Mouse (Mus musculus): ENCODE results near the gene Dglucy. TPM values are rescaled to one million over a fixed set of nuclear protein-coding genes. Genes with fewer than 3 reads are reported as not detected.

Gene Dglucy
- 2.6 and 4.4 TPM in 2 replicates for polyA plus RNA-seq (2014; fragmentation: Nextera tagmentation; extraction: Ambion mirVana)

DNA sequence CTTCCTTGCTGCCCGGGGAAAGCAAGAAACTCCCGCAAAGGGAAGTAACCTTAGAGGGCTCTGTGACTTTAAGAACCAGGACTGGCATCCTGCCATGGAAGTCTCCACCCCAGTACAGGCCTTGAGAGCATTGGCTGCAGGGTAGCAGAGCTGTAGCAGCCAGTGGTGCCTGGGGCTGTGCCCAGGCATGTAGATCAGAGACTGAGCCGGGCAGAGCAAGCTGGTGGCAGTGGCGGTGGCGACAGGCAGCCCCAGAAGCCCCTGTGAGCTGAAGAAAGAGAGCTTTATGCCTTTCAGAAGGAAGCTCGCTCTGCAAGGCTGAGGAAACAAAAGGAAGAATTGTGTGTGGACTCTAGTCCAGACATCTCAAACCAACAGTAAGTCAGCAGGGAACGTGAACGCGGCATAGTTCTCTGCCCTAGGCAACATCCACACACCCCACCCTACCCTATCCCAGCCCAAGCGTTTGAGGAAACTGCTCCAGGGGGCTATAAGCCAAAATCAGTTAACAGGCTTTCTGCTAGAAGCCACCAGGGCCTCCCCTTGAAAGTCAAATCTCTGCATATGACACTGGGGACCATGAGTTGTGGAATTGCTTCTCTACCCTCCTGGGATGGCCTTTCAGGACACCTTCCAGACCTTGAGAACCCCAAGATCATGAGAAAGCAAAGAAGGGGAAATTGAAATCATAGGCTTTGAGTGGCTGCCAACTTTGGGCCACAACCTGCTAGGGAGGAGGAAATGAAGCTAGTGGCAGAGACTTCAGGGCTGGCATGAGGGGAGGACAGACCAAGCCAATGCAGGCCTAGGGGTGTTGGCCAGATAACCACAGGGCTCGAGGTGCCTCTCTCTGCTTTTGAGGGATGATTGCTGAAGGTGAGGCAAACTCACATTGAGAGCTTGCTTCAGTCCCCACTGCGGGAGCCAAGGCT, at the start of gene Dglucy:
Gene Dglucy (plus strand): TSS at position 124 of the 932 bp plus-strand sequence.
- H3K27me3 ChIP-seq (ENCODE audit: control insufficient read depth, insufficient read depth, low read length): no peaks in the 10 kb centered on the region
- no peaks in the 10 kb centered on the region for H3K36me3 ChIP-seq (ENCODE audit: control insufficient read depth, insufficient read depth, low read length)
- WGBS: 52% methylated on average over 12 of the region's 12 CpGs
- ATAC-seq (ENCODE audit: insufficient number of reproducible peaks, insufficient read depth, low FRiP score, low read depth): peak; percentile 89
- H3K4me1 ChIP-seq (ENCODE audit: control insufficient read depth, insufficient read depth, low read length): peaks cover 7% of the 10 kb centered on the region; the same call in 1 of the 2 replicates
- H3K27ac ChIP-seq (ENCODE audit: low read length): peak within 1 kb of the TSS; percentile 82
- peak within 1 kb of the TSS; percentile 19 for H3K4me3 ChIP-seq (ENCODE audit: low read depth, low read length)
- no peaks in the 10 kb centered on the region for H3K9me3 ChIP-seq (ENCODE audit: control insufficient read depth, low read depth, low read length)
- H3K4me2 ChIP-seq (replicated peaks; ENCODE audit: low read depth, low read length): peak within 1 kb of the TSS; percentile 40
- H3K9ac ChIP-seq (replicated peaks; ENCODE audit: low read depth, low read length): peak within 1 kb of the TSS; percentile 33; the same call in 1 of the 2 replicates

DNA sequence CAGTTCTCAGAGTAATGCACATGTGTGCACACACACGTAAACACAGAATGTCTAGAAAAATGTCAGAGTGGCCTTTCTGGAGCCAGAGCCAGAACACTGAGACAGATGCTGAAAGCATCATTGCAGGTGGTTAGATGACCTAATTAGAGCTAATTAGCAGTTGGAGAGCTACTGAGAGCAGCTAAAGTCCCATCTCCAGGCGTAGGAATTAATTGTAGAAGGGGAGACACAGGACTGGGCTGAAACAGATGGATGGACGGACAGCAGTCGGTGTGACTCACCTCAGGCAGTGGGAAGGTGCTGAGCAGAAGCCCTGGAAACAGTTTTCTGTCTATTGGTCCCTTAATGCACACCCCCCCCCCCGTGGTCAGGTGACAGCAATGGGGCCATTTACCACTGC, 43.7 kb upstream of the Dglucy start:
- WGBS: 67% methylated on average over 5 of the region's 5 CpGs
- H3K36me3 ChIP-seq (ENCODE audit: control insufficient read depth, insufficient read depth, low read length): no peaks in the 10 kb centered on the region
- no peak for ATAC-seq (ENCODE audit: insufficient number of reproducible peaks, insufficient read depth, low FRiP score, low read depth)
- no peaks in the 10 kb centered on the region for H3K9me3 ChIP-seq (ENCODE audit: control insufficient read depth, low read depth, low read length)
- no peak overlapping the region for H3K9ac ChIP-seq (replicated peaks; ENCODE audit: low read depth, low read length)
- H3K4me3 ChIP-seq (ENCODE audit: low read depth, low read length): no peak overlapping the region
- no peaks in the 10 kb centered on the region for H3K27me3 ChIP-seq (ENCODE audit: control insufficient read depth, insufficient read depth, low read length)
- H3K4me1 ChIP-seq (ENCODE audit: control insufficient read depth, insufficient read depth, low read length): no peaks in the 10 kb centered on the region
- no peak overlapping the region for H3K4me2 ChIP-seq (replicated peaks; ENCODE audit: low read depth, low read length)
- H3K27ac ChIP-seq (ENCODE audit: low read length): no peak overlapping the region

DNA sequence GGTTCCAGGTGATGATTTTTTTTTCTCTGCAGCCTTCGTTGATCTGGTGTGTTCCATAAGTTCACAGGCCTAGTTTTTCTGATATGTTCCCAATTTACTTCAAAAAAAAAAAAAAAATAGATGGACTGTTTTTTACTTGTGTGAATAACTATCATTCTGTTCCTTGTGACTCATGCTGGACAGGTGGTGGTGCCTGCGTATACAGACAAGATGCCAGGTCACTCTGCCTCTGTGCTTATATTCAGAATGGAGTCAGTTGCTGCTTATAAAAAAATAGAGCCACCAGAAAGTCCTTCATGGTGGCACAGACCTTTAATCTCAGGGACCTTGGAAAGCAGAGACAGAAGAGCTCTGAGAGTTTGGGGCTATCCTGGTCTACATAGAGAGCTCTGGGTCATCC, 43.3 kb upstream of the Dglucy start:
- H3K27me3 ChIP-seq (ENCODE audit: control insufficient read depth, insufficient read depth, low read length): no peaks in the 10 kb centered on the region
- ATAC-seq (ENCODE audit: insufficient number of reproducible peaks, insufficient read depth, low FRiP score, low read depth): no peak
- H3K4me2 ChIP-seq (replicated peaks; ENCODE audit: low read depth, low read length): no peak overlapping the region
- H3K9ac ChIP-seq (replicated peaks; ENCODE audit: low read depth, low read length): no peak overlapping the region
- no peaks in the 10 kb centered on the region for H3K4me1 ChIP-seq (ENCODE audit: control insufficient read depth, insufficient read depth, low read length)
- WGBS: 86% methylated on average over 2 of the region's 2 CpGs
- no peaks in the 10 kb centered on the region for H3K9me3 ChIP-seq (ENCODE audit: control insufficient read depth, low read depth, low read length)
- no peak overlapping the region for H3K27ac ChIP-seq (ENCODE audit: low read length)
- no peaks in the 10 kb centered on the region for H3K36me3 ChIP-seq (ENCODE audit: control insufficient read depth, insufficient read depth, low read length)
- H3K4me3 ChIP-seq (ENCODE audit: low read depth, low read length): no peak overlapping the region

DNA sequence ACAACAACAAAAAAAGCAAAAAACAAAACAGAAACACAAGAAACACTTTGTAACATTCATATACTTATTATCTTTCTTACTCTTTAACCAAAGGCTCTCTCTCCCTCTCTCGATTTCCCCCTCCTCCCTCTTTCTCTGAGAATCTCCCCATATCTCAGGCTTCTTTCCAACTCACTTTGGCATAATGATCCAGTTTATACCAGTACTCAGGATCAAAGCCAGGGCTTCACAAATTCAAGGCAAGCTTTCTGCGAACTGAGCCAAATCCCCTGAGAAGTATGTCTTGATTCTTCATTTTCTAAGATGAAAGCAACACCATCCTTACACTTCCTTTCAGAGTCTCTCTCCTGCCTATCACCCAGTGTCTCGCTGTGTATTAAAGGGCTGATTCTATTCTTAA, 40.4 kb upstream of the Dglucy start:
- Histone ChIP-seq H3K4me1 (ENCODE audit: control insufficient read depth, insufficient read depth, low read length) (no peaks in the 10 kb centered on the region), H3K27ac (ENCODE audit: low read length) (no peak overlapping the region), H3K36me3 (ENCODE audit: control insufficient read depth, insufficient read depth, low read length) (no peaks in the 10 kb centered on the region), H3K4me3 (ENCODE audit: low read depth, low read length) (no peak overlapping the region), H3K9ac (replicated peaks; ENCODE audit: low read depth, low read length) (no peak overlapping the region), H3K27me3 (ENCODE audit: control insufficient read depth, insufficient read depth, low read length) (no peaks in the 10 kb centered on the region), H3K9me3 (ENCODE audit: control insufficient read depth, low read depth, low read length) (no peaks in the 10 kb centered on the region), H3K4me2 (replicated peaks; ENCODE audit: low read depth, low read length) (no peak overlapping the region)
- ATAC-seq (ENCODE audit: insufficient number of reproducible peaks, insufficient read depth, low FRiP score, low read depth): no peak
- WGBS: 71% methylated on average over 3 of the region's 3 CpGs

DNA sequence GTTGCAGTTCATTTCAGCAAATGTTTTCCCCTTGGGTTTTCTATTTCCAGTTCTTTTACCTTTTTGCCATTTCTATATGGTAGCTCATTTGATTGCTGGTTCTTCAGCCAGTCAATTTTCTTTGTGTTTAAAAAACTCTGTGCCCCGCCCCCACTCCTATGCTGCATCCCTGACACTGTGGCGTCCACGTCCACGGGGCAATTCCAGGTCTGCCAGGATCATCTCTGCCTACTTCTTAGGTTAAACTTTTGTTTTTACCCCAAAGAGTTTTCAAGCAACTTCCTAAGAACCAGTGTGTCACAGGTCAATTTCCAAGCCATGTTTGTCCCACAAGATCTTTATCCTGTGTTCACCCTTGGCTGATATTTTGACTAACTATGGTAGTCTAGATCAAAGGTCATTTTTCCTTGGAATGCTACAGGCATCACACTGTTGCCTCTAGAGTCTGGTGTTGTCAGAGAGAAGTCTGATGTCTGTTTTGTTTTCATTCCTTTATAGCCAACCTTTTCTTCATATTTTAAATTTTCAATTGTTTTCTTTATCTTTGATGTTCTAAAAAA, 39.8 kb upstream of the Dglucy start:
- WGBS: 75% methylated on average over 4 of the region's 4 CpGs
- H3K36me3 ChIP-seq (ENCODE audit: control insufficient read depth, insufficient read depth, low read length): no peaks in the 10 kb centered on the region

DNA sequence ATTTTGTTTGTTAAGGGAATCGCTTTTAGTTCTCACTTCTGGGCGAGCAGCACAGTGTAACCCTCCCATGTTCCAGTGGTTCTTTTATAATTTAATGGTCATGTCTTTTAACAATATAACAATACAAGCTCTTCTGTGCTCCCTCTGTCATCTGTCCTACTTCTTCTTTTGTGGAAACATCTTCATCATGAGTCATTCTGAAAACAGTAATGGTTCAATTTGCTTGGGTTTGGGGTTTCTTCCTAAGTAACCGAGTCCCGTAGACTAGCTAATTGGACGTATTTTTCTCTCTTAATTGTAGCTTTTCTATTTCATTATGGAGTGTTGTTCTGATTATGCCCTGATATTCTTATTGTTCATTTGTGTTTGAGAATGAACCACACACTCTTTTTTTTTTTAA, 38.5 kb upstream of the Dglucy start:
- no peak overlapping the region for H3K4me2 ChIP-seq (replicated peaks; ENCODE audit: low read depth, low read length)
- no peak overlapping the region for H3K9ac ChIP-seq (replicated peaks; ENCODE audit: low read depth, low read length)
- no peak overlapping the region for H3K27ac ChIP-seq (ENCODE audit: low read length)
- no peaks in the 10 kb centered on the region for H3K36me3 ChIP-seq (ENCODE audit: control insufficient read depth, insufficient read depth, low read length)
- H3K9me3 ChIP-seq (ENCODE audit: control insufficient read depth, low read depth, low read length): no peaks in the 10 kb centered on the region
- WGBS: 89% methylated on average over 5 of the region's 5 CpGs
- ATAC-seq (ENCODE audit: insufficient number of reproducible peaks, insufficient read depth, low FRiP score, low read depth): no peak
- no peaks in the 10 kb centered on the region for H3K27me3 ChIP-seq (ENCODE audit: control insufficient read depth, insufficient read depth, low read length)
- no peak overlapping the region for H3K4me3 ChIP-seq (ENCODE audit: low read depth, low read length)
- no peaks in the 10 kb centered on the region for H3K4me1 ChIP-seq (ENCODE audit: control insufficient read depth, insufficient read depth, low read length)

More for the DNA sequence above, 39.8 kb upstream of the Dglucy start:
- Histone ChIP-seq H3K9ac (replicated peaks; ENCODE audit: low read depth, low read length) (no peak overlapping the region), H3K27me3 (ENCODE audit: control insufficient read depth, insufficient read depth, low read length) (no peaks in the 10 kb centered on the region), H3K4me3 (ENCODE audit: low read depth, low read length) (no peak overlapping the region), H3K4me1 (ENCODE audit: control insufficient read depth, insufficient read depth, low read length) (no peaks in the 10 kb centered on the region), H3K4me2 (replicated peaks; ENCODE audit: low read depth, low read length) (no peak overlapping the region), H3K9me3 (ENCODE audit: control insufficient read depth, low read depth, low read length) (no peaks in the 10 kb centered on the region), H3K27ac (ENCODE audit: low read length) (no peak overlapping the region)
- no peak for ATAC-seq (ENCODE audit: insufficient number of reproducible peaks, insufficient read depth, low FRiP score, low read depth)

DNA sequence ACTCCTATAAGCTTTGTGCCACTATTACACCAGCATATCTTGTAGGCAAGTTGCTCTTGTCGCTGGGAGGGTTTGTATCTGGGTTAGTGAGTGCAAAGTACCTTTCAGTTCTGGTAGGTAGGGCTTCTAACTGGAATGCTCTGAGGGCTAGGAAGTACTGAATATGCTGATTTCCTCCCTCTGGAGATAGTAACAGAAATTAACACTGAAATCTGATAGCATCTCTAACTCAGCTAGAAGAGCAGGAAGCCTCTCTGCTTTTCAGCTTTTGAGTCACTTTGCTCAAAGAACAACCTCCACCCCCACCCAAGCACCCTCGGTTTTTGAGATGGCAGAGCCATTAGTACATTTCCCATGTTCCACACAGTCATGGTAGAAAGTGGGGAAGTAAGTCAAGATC, 36.4 kb upstream of the Dglucy start:
- Histone ChIP-seq H3K27me3 (ENCODE audit: control insufficient read depth, insufficient read depth, low read length) (no peaks in the 10 kb centered on the region), H3K9me3 (ENCODE audit: control insufficient read depth, low read depth, low read length) (no peaks in the 10 kb centered on the region), H3K4me3 (ENCODE audit: low read depth, low read length) (no peak overlapping the region), H3K9ac (replicated peaks; ENCODE audit: low read depth, low read length) (no peak overlapping the region), H3K27ac (ENCODE audit: low read length) (no peak overlapping the region), H3K4me1 (ENCODE audit: control insufficient read depth, insufficient read depth, low read length) (no peaks in the 10 kb centered on the region), H3K36me3 (ENCODE audit: control insufficient read depth, insufficient read depth, low read length) (no peaks in the 10 kb centered on the region), H3K4me2 (replicated peaks; ENCODE audit: low read depth, low read length) (no peak overlapping the region)
- ATAC-seq (ENCODE audit: insufficient number of reproducible peaks, insufficient read depth, low FRiP score, low read depth): no peak
- 63% methylated on average over 2 of the region's 2 CpGs for WGBS

DNA sequence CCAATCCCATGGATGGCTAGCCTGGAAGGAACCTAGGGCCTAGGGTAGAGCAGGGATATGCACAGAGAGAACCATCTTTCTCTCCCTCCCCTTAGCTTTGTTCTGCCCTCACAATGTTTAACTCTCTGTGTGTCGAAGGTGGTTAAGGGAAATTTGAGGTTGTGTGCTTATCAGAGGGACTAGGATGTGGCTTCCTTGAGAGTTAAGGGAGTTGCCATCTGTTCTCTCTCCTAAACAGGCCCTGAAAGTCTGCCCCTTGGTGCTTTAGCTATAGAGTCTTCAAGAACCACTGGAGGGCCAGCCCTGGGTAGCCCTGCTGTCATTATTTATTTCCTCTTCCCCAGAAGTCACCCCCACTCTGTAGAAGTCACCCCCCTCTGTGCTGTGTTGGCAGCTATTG, 25.9 kb upstream of the Dglucy start:
- H3K4me3 ChIP-seq (ENCODE audit: low read depth, low read length): no peak overlapping the region
- H3K4me2 ChIP-seq (replicated peaks; ENCODE audit: low read depth, low read length): no peak overlapping the region
- H3K36me3 ChIP-seq (ENCODE audit: control insufficient read depth, insufficient read depth, low read length): no peaks in the 10 kb centered on the region
- ATAC-seq (ENCODE audit: insufficient number of reproducible peaks, insufficient read depth, low FRiP score, low read depth): no peak
- H3K9me3 ChIP-seq (ENCODE audit: control insufficient read depth, low read depth, low read length): no peaks in the 10 kb centered on the region
- 67% methylated on average over 1 of the region's 1 CpGs for WGBS
- no peaks in the 10 kb centered on the region for H3K4me1 ChIP-seq (ENCODE audit: control insufficient read depth, insufficient read depth, low read length)
- H3K27ac ChIP-seq (ENCODE audit: low read length): no peak overlapping the region
- no peak overlapping the region for H3K9ac ChIP-seq (replicated peaks; ENCODE audit: low read depth, low read length)
- H3K27me3 ChIP-seq (ENCODE audit: control insufficient read depth, insufficient read depth, low read length): no peaks in the 10 kb centered on the region
